Mouse (Mus musculus) layer of hippocampus, postnatal 14 days (tissue): ENCODE data around the gene Rsrc1. TPM values are rescaled to one million over a fixed set of nuclear protein-coding genes. Genes with fewer than 3 reads are reported as not detected.
"Not testable (repeated sequence)": the region's sequence is repeated elsewhere in the genome, so short reads cannot be mapped to it uniquely, and the experiment has no call there.

Source experiments
- DNase-seq, 2 experiments: peaks; one replicate each; pipeline ENCODE4 v3.0.0; 2021 to 2022; ENCODE audit warnings: low spot score in 2 of 2, mixed read lengths in 1 of 2
- total RNA-seq, 2 experiments: library from RNA; stranded (reverse); gene quantifications; 2 replicates each; pipeline ENCODE4 v1.2.3; 2021

The Rsrc1 gene
- total RNA-seq, 2 experiments from 2014 or later: 32.1 to 33.3 TPM

DNA sequence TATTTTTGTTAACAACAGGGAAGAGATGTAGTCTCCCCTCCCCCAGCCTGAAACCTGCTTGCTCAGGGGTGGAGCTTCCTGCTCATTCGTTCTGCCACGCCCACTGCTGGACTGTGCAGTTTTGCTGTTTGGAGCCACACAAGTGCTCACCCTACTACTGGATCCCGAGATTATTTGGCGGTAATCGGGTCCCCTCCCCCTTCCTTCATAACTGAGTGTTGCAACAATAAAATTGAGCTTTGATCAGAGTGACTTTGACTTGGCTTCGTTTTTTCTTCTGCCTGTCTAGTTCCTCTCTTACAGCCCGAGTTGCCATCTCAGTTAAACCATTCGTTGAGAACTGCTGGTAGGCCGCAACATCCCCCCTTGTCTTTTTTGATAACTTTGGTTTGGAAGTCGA lies 261.3 kb downstream of the Rsrc1 start:
- not testable (repeated sequence) for DNase-seq

DNA sequence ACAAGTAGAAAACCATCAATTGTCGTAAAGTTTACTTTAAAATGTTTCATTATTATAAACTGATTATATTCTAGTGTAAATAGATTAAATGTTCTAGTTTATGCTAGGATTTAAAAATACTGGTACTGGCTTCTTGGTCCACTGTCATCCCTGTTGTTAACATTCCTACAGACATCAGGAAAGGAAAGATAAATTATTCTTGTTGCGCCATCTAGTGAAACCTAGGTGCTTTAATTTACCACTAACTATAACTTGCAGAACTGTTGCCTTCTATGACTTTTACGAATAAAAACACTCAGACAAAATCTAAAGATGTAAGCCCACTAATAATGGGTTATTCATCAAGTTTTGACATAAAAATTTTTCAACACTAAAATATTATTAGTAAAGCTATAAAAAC lies 286.3 kb downstream of the Rsrc1 start:
- DNase-seq: peak in 1 of 2 experiments; percentile 37

DNA sequence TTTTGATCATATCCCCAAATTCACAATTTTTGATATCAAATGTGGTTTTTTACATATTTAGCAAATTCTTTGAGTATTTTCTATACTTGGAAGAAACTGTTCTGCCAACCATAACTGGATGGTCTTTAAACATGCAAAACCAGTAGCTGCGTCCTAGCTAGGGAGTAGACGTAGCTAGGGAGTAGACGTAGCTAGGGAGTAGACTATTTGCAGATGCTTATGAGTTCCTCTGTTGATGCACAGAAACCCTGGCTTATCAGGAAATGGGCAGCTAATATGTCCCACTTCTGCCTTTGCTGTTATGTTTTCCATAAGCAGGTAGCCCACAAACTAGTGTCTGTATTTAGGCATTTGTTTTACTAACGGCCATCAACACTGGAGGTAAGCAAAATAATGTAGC lies 298.6 kb downstream of the Rsrc1 start:
- no peak for DNase-seq

- DNase-seq: no peak
These were observed 299.1 kb downstream of the Rsrc1 start for GRCm38 (mm10) chr3:67280247-67280646.

GRCm38 (mm10) chr3:67284039-67284438 lies 302.8 kb downstream of the Rsrc1 start:
- DNase-seq: no peak

GRCm38 (mm10) chr3:67284848-67285247 lies 303.7 kb downstream of the Rsrc1 start:
- DNase-seq: no peak

GRCm38 (mm10) chr3:67288664-67289063 lies 307.5 kb downstream of the Rsrc1 start:
- no peak for DNase-seq

DNA sequence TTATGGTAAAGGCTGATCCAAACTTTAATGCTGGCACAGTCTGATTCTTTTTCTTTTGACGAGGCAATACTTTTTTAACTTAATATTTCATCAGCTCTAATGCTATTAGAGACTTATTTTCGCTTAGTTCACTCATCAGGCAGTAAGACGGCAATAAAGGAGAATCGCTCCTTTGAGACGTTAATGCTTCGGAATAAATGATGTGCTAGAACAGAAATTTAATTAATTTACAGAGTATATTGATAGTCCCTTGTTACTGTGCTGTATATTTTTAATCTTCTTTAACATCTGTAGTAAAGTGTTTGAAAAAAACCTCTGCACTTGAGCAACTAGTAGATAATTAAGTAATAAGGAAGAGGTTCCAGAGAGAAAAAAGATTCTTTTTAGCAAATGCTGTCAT lies 308.3 kb downstream of the Rsrc1 start:
- DNase-seq: no peak

- DNase-seq: no peak
These were observed 327.5 kb downstream of the Rsrc1 start for GRCm38 (mm10) chr3:67308725-67309124.

- no peak for DNase-seq
These were observed 328.6 kb downstream of the Rsrc1 start for GRCm38 (mm10) chr3:67309644-67310311.

DNA sequence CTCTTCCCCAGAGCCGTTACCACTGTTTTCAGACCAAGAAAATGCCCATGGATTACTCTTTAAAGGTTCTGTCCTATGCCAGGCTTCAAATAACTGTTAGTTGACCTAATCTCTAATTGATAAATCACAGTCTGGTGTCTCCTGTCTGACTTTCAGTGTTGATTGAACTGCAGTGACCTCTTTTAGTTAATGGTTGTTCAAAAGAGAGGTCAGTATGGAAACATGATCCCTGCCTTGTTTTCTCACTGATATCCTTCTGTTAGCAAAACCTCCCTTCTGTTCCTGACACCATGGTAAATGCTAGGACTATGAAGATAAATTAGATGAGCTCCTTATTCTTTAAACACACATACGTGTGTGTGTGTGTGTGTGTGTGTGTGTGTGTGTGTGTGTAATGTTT lies 330.2 kb downstream of the Rsrc1 start:
- no peak for DNase-seq

- DNase-seq: no peak
These were observed 341.2 kb downstream of the Rsrc1 start for GRCm38 (mm10) chr3:67322422-67322821.

- DNase-seq: no peak
These were observed 358.4 kb downstream of the Rsrc1 start for GRCm38 (mm10) chr3:67339558-67339957.

- DNase-seq: no peak
These were observed 359.7 kb downstream of the Rsrc1 start for GRCm38 (mm10) chr3:67340921-67341320.

DNA sequence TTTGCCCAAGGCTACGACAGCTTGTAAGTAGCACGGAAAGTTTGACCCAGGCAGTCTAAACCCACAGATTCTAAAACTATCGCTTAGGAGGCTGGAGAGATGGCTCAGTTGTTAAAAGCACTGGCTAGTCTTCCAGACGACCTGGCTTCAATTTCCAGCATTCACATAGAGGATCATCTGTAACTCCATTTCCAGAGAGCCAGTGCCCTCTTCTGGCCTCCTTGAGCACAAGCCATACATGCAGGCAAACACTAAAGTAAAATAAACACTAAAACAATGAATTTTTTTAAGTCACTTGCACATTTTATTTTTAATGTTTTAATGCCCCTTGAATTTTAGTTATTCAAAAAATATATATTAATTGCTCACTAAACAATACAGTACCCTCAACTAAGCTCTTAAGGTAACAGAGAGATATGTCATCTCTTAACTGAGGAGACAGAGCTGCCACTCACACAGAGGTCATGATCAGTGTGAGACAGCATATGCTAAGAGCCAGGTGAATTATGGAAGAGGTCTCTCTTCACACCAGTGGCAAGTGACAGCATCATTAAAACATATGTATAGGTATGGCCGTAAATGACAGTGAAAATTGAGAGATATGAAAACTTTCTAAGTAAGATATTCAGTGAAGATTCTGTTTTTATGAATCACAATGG lies 361.9 kb downstream of the Rsrc1 start:
- DNase-seq: no peak

GRCm38 (mm10) chr3:67344599-67344998 lies 363.4 kb downstream of the Rsrc1 start:
- DNase-seq: peak; percentile 65 to 76

DNA sequence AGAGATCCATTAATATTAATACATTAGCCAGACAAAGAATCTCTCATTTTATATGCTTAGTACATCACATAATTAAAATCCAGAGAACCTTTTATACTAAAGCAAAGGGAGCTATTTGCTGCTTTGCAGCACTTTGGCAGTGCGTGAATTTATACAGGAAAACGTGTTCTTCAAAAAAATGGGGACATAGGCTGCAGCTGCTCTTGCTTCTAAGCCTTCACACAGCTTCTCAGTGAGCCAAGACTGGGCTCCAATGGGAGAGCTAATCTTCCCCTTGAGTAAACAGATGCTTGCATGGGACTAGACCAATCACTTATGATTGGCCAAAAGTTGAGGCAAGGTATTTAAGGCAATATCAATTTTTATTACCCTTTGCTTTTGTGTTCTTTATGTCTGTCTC lies 365.5 kb downstream of the Rsrc1 start:
- DNase-seq: no peak

- DNase-seq: no peak
These were observed 370.4 kb downstream of the Rsrc1 start for GRCm38 (mm10) chr3:67351406-67352127.

DNA sequence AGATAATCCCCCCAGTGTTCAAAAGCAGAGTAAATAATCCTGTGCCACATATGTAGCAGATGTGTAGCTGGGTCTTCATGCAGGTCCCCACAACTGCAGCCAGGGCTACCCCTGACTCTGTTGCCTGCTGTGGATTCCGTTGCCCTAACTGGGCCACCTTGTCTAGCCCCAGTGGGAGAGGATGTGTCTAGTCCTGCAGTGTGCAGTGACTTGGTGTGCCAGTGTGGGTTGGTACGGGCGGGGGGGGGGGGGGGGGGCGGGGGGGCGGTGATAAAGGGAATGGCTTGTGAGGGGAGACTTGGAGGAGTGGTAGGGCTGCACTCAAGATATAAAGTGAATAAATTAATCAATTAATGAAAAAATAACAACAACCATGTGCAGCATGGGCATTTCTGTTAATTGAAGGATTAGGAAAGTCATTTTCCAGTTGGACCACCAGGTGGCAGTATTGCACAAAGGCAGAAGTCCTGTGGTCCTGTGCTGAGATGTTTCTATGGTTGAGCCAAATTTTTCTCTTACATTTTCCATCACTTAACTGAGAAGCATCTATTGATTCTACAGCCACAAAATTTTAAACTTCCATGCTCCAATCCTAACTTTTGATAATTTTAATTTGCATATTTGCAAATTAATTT lies 371.1 kb downstream of the Rsrc1 start:
- DNase-seq: peak in 1 of 2 experiments; percentile 53

DNA sequence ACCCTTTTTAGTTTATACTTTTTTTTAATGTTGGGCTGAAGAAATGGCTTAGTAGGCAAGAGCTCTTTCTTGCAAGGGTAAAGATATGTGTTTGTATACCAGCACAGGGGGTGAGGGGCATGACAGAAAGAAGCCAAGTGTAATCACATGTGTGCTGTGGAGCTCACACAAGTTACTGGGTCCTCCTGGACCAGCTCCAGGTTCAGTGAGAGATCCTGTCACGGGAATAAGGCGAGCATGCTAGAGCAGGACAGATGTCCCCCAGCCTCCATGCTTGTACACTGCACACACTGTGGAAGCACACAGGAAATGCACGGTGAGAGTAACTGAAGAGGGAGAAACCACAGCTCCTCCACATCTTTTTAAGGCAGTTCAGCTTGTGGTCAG lies 371.6 kb downstream of the Rsrc1 start:
- DNase-seq: no peak

DNA sequence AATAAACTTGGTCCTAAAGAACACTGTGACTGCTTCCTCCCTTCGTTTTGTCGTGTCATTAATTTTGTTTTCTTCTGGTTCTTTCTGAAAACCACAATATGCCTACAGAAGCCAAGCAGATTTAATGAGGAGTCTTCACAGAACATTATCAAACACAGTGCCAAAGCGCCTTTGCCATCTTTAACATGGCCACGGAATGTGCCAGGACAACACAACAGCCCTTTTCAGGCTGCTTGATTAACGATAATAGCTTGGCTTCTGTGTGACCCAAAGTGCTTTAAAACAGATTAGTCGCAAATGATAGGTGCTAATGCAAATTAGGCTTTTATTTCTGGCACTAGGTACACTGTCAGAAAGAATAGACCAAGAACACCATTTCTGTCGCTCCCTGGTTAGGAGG lies 377.2 kb downstream of the Rsrc1 start:
- no peak for DNase-seq
